8 mouse cellular contexts compared by ENCODE assay signal in the genomic region with DNA sequence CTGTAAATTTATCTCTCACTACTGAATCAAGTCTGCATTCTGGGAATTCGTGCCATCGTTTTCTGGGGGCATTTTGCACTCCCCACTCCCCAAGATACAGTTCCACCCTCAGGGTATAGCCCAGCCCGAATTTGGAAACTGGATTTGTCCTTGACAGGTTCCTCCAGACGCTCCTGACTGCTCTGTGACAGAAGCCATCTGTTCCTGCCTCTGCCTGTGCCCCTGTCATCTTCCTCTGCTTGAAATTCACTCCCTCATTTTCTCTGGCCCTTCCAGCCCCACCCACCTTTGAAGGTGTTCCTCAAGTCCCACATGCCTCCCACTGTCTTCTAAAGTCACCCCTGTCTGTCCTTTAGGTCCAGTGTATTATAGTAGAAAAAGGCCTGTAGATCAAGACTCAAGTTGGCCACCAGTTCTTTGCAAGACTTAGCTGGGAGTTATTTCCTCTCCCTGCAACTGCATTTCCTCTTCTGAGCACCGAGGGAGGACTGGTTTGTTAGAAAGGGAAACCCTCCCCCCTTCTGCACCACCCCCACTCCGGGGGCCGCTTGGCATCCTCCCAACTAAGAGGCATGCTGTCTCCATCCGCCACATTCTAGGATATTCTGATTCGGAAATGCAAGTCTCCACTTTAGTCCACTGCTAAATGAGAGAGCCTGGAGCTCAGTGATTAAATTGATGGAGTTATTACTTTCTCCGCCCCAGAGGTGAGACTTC. TPM values are rescaled to one million over a fixed set of nuclear protein-coding genes. Genes with fewer than 3 reads are reported as not detected.
DNase-seq lines count a peak whose midpoint lies in the region; ATAC-seq and TF ChIP-seq lines count a peak whose summit lies in the region.

No protein-coding gene starts in this region.

- no peak overlapping the region for H3K4me2 ChIP-seq in forebrain, postnatal 0 days (ENCODE audit: low read depth)
- H3K4me2 ChIP-seq in forebrain, embryonic 16.5 days (ENCODE audit: low read length) = no peak overlapping the region
- H3K4me2 ChIP-seq in liver, embryonic 12.5 days = no peak overlapping the region
- no peak overlapping the region for H3K4me2 ChIP-seq in midbrain, embryonic 16.5 days (ENCODE audit: low read length)

- no peaks in the 10 kb centered on the region for H3K36me3 ChIP-seq in forebrain, postnatal 0 days (ENCODE audit: insufficient read depth)
- H3K36me3 ChIP-seq in forebrain, embryonic 16.5 days (ENCODE audit: control insufficient read depth, insufficient read depth) = no peaks in the 10 kb centered on the region
- H3K36me3 ChIP-seq in liver, embryonic 12.5 days = no peaks in the 10 kb centered on the region
- H3K36me3 ChIP-seq in midbrain, embryonic 16.5 days (ENCODE audit: control insufficient read depth, insufficient read depth, low read length) = no peaks in the 10 kb centered on the region

- no peak overlapping the region for H3K4me3 ChIP-seq in forebrain, postnatal 0 days (ENCODE audit: low read depth, low read length)
- no peak overlapping the region for H3K4me3 ChIP-seq in forebrain, embryonic 16.5 days (replicated peaks; ENCODE audit: low read length)
- H3K4me3 ChIP-seq in brown adipose tissue, adult 24 weeks (ENCODE audit: insufficient read depth, low read depth, low read length) = no peak overlapping the region
- no peak overlapping the region for H3K4me3 ChIP-seq in liver, embryonic 12.5 days
- no peak overlapping the region for H3K4me3 ChIP-seq in midbrain, embryonic 16.5 days (ENCODE audit: low read depth, low read length)

- no peaks in the 10 kb centered on the region for H3K9me3 ChIP-seq in forebrain, postnatal 0 days (ENCODE audit: low read length)
- H3K9me3 ChIP-seq in forebrain, embryonic 16.5 days (ENCODE audit: control insufficient read depth, low read length) = no peaks in the 10 kb centered on the region
- H3K9me3 ChIP-seq in liver, embryonic 12.5 days (replicated peaks) = no peaks in the 10 kb centered on the region
- H3K9me3 ChIP-seq in midbrain, embryonic 16.5 days (replicated peaks; ENCODE audit: control insufficient read depth, low read length, poor library complexity, severe bottlenecking) = no peaks in the 10 kb centered on the region

- 48% methylated on average over 10 of the region's 10 CpGs for WGBS in forebrain, postnatal 0 days
- 50% methylated on average over 10 of the region's 10 CpGs for WGBS in forebrain, embryonic 16.5 days
- WGBS in liver, embryonic 12.5 days (ENCODE audit: insufficient replicate concordance) = 24% methylated on average over 10 of the region's 10 CpGs
- 61% methylated on average over 10 of the region's 10 CpGs for WGBS in midbrain, embryonic 16.5 days

- peak; percentile 66; the same call in 1 of the 2 replicates for ATAC-seq in forebrain, postnatal 0 days
- no peak; the same call in 1 of the 2 replicates for ATAC-seq in forebrain, embryonic 16.5 days
- ATAC-seq in liver, embryonic 12.5 days = no peak
- no peak for ATAC-seq in midbrain, embryonic 16.5 days

- no peaks in the 10 kb centered on the region for H3K4me1 ChIP-seq in forebrain, postnatal 0 days (ENCODE audit: insufficient read depth)
- peaks cover 3% of the 10 kb centered on the region; the same call in 1 of the 2 replicates for H3K4me1 ChIP-seq in forebrain, embryonic 16.5 days (replicated peaks; ENCODE audit: control insufficient read depth, insufficient read depth, low read length)
- H3K4me1 ChIP-seq in brown adipose tissue, adult 24 weeks (ENCODE audit: control insufficient read depth, insufficient read depth, insufficient read length, low read length) = peaks cover 2% of the 10 kb centered on the region; the same call in 1 of the 2 replicates
- peaks cover 18% of the 10 kb centered on the region for H3K4me1 ChIP-seq in liver, embryonic 12.5 days
- H3K4me1 ChIP-seq in midbrain, embryonic 16.5 days (ENCODE audit: control insufficient read depth, insufficient read depth, low read length) = no peaks in the 10 kb centered on the region

- no peaks in the 10 kb centered on the region for H3K27me3 ChIP-seq in forebrain, postnatal 0 days (ENCODE audit: insufficient read depth, low read length)
- no peaks in the 10 kb centered on the region for H3K27me3 ChIP-seq in forebrain, embryonic 16.5 days (replicated peaks; ENCODE audit: control insufficient read depth, insufficient read depth, low read length)
- no peaks in the 10 kb centered on the region for H3K27me3 ChIP-seq in liver, embryonic 12.5 days (replicated peaks)
- H3K27me3 ChIP-seq in midbrain, embryonic 16.5 days (ENCODE audit: control insufficient read depth, insufficient read depth, low read depth, low read length) = no peaks in the 10 kb centered on the region

- DNase-seq in forebrain, postnatal 0 days = no peak
- peak; percentile 72 for DNase-seq in heart, postnatal 4 days
- no peak for DNase-seq in urinary bladder, postnatal 4 days (ENCODE audit: low spot score in 2 of 2)
- no peak for DNase-seq in natural killer cell, adult 2 months (ENCODE audit: low spot score in 2 of 2)

- no peak overlapping the region for H3K9ac ChIP-seq in forebrain, postnatal 0 days
- no peak overlapping the region for H3K9ac ChIP-seq in forebrain, embryonic 16.5 days (replicated peaks; ENCODE audit: low read depth, low read length)
- H3K9ac ChIP-seq in liver, embryonic 12.5 days = no peak overlapping the region
- no peak overlapping the region for H3K9ac ChIP-seq in midbrain, embryonic 16.5 days (ENCODE audit: low read depth, low read length)

- no peak overlapping the region for H3K27ac ChIP-seq in forebrain, postnatal 0 days (ENCODE audit: low read depth, low read length)
- no peak overlapping the region for H3K27ac ChIP-seq in forebrain, embryonic 16.5 days (ENCODE audit: low read length)
- peak overlapping the region; percentile 44 for H3K27ac ChIP-seq in brown adipose tissue, adult 24 weeks (replicated peaks; ENCODE audit: low read depth, low read length)
- peak overlapping the region; percentile 51; the same call in 1 of the 2 replicates for H3K27ac ChIP-seq in liver, embryonic 12.5 days
- no peak overlapping the region for H3K27ac ChIP-seq in midbrain, embryonic 16.5 days (ENCODE audit: low read length)

- TF ChIP-seq CTCF in forebrain, postnatal 0 days (IDR thresholded peaks at IDR 0.05; ENCODE audit: low read depth) = no peak

RNA-seq across cellular contexts. Expression of a gene that starts 57.4 kb away (rescaled TPM):
- total RNA-seq in forebrain, postnatal 0 days (2014; rRNA removed) = 59.0 and 66.2 TPM in 2 replicates
- polyA plus RNA-seq in forebrain, postnatal 0 days (2015; fragmentation: Nextera tagmentation; extraction: Ambion mirVana) = 162 and 177 TPM in 2 replicates
- polyA plus RNA-seq in forebrain, embryonic 16.5 days (2015; fragmentation: Nextera tagmentation; extraction: Ambion mirVana) = 88.1 and 93.3 TPM in 2 replicates
- 79.8 and 93.6 TPM in 2 replicates for polyA plus RNA-seq in brown adipose tissue, adult 24 weeks (2012; ENCODE audit: insufficient read depth, insufficient read length, missing spikeins)
- total RNA-seq in heart, postnatal 4 days (2021) = 100 to 1,000 TPM; 105 to 128 TPM
- polyA plus RNA-seq in liver, embryonic 12.5 days (2016; fragmentation: Nextera tagmentation; extraction: Ambion mirVana) = 236 and 238 TPM in 2 replicates
- 98.8 and 114 TPM in 2 replicates for polyA plus RNA-seq in midbrain, embryonic 16.5 days (2015; fragmentation: Nextera tagmentation; extraction: Ambion mirVana)

Comparison
In these comparisons a context has a peak if more than half of its experiments do, and no peak if none do; other contexts are left out.
1. H3K27ac ChIP-seq: peak in brown adipose tissue, adult 24 weeks (single experiment) and liver, embryonic 12.5 days (single experiment); none in forebrain, postnatal 0 days (single experiment), forebrain, embryonic 16.5 days (single experiment) and midbrain, embryonic 16.5 days (single experiment).